Mouse (Mus musculus): ENCODE measurements around the gene Tec.

Tec gene

GRCm38 (mm10) chr5:72720587-72720986 is 147.7 kb downstream of the Tec start:
- no peak for DNase-seq

- DNase-seq = peak; percentile 70
Observed at GRCm38 (mm10) chr5:72710572-72711278, 157.6 kb downstream of the Tec start.

GRCm38 (mm10) chr5:72709976-72710375 is 158.3 kb downstream of the Tec start:
- no peak for DNase-seq

DNA sequence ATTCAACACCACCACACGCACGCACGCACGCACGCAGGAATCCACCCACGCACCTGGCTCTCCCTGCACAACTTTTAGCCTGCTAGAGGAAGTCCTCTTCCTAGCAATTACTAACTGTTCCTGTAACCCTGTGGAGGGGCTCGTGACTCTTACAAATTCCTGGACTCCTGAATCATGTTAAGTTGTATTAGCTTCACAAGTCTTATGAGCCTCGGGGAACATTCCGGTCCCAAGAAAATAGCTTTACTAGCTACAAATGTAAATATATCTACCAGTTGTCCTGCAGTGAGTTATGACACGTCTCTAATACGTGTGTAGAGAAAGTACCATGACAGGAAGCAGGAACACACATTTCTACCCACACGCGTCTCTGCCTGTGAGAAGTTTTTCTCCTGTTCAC is 158.8 kb downstream of the Tec start:
- DNase-seq = no peak

DNA sequence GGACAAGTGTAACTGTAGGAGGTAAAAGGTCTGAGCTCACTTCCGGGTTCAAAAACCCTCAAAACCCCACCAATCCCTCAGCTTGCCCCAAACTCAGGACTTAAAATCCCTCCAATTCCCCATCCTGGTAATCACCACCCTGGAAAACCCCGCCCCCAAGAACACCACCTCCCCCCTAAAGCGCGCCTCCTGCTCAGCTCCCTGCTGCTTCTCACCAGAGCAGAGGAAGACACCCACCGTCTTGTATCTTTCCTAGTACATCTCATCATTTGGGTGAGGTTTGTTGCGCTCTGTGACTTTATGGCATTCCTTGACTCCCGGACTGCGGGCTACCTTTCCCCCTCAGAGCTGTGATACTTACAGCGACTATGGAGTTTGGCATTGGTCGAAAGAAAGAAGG is 161.6 kb downstream of the Tec start:
- no peak for DNase-seq

DNA sequence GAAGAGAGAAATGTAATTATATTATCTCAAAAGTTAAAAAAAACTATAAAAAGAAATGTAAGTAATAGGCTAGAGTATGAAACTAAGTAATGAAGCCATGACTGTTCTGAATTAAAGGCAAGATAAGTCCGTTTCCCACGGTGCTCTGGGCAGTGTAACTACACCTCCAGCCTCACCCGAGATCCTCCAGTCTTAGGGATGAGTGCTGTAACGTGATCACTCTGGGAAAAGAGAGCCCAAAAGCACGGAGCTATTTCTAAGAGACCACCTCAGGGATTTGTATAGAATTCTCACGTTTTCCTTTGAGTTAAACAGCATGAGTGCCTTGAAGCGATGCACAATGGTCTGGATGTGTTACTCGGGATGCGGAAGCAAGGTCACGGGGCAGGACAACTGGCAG is 162.2 kb downstream of the Tec start:
- no peak for DNase-seq
